Mouse (Mus musculus) thymus, adult 2 months (tissue): ENCODE results near the gene 2900026A02Rik.

Experiments
- CTCF ChIP-seq: fragments of 200-500 bp; IDR thresholded peaks from 2 replicates; pipeline ENCODE4 v1.5.1; 2012; ENCODE audit warnings: mild to moderate bottlenecking, control low read depth, low read length, moderate library complexity, borderline replicate concordance; ENCODE audit not compliant: control insufficient read depth, poor library complexity, insufficient read depth; ENCODE audit errors: extremely low read depth
- POLR2A ChIP-seq: fragments of 200-500 bp; IDR thresholded peaks from 2 replicates; pipeline ENCODE4 v1.6.1; 2012; ENCODE audit warnings: mild to moderate bottlenecking, low read length, control low read depth, moderate library complexity; ENCODE audit not compliant: control insufficient read depth, poor library complexity, insufficient read depth; ENCODE audit errors: extremely low read depth

DNA sequence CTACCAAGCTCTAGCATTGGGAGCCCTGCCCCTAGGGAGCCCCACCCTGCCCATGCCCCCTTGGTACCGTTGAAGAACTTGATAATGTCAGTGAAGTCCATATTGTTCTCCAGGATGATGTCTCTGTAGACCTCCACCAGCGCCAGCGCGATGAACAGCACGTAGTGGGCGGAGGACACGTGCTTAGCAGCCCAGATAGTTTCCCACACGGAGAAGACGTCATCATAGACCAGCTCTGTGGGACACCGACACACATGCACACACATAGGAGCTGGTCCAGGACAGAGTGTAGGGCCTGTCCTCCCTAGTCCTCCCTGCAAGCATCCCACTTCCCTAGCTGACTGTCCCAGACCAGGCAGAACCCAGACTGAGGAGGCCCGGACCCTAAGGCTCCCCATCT, 29.8 kb upstream of the 2900026A02Rik start:
- TF ChIP-seq CTCF (no peak), POLR2A (no peak)
